Mouse (Mus musculus) erythroid progenitor cell, adult 5-6 weeks (primary cell): ENCODE data around the gene Ccdc171. TPM values are rescaled to one million over a fixed set of nuclear protein-coding genes. Genes with fewer than 3 reads are reported as not detected.
"Not testable (repeated sequence)": the region's sequence is repeated elsewhere in the genome, so short reads cannot be mapped to it uniquely, and the experiment has no call there.

Experiments used
- ATAC-seq: replicated peaks from 2 replicates; pipeline ENCODE4 v1.8.0; 2016; ENCODE audit warnings: moderate number of reproducible peaks, mild to moderate bottlenecking, moderate TSS enrichment, inconsistent platforms; ENCODE audit not compliant: poor library complexity, low FRiP score, severe bottlenecking
- total RNA-seq, 2 experiments: library from RNA; stranded (forward) in 1 of 2; stranded (reverse) in 1 of 2; fragments of 150-400 nt in 1 of 2; fragments of 186-747, 209-891 nt in 1 of 2; gene quantifications; 2 replicates each; pipeline versions ENCODE4 v1.2.3 to v1.2.4; 2015 to 2017; ENCODE audit warnings: low replicate concordance in 2 of 2

Gene Ccdc171
- total RNA-seq, 2 experiments from 2014 or later = 8.0 to 12.6 TPM

GRCm38 (mm10) chr4:83623021-83623711, 97.8 kb downstream of the Ccdc171 start:
- ATAC-seq = peak; percentile 75

- ATAC-seq = no peak
Observed at GRCm38 (mm10) chr4:83623732-83624131, 98.4 kb downstream of the Ccdc171 start.

- no peak for ATAC-seq
Observed at GRCm38 (mm10) chr4:83651453-83651852, 126.1 kb downstream of the Ccdc171 start.

GRCm38 (mm10) chr4:83655396-83655795, 130.1 kb downstream of the Ccdc171 start:
- no peak for ATAC-seq

- no peak for ATAC-seq
Observed at GRCm38 (mm10) chr4:83656571-83656970, 131.2 kb downstream of the Ccdc171 start.

GRCm38 (mm10) chr4:83657021-83657420, 131.7 kb downstream of the Ccdc171 start:
- ATAC-seq = no peak

GRCm38 (mm10) chr4:83658415-83658814, 133.1 kb downstream of the Ccdc171 start:
- ATAC-seq = no peak

- ATAC-seq = no peak
Observed at GRCm38 (mm10) chr4:83659411-83659810, 134.1 kb downstream of the Ccdc171 start.

GRCm38 (mm10) chr4:83661519-83662271, 136.3 kb downstream of the Ccdc171 start:
- ATAC-seq = no peak

GRCm38 (mm10) chr4:83662301-83662700, 137.0 kb downstream of the Ccdc171 start:
- ATAC-seq = no peak

GRCm38 (mm10) chr4:83669552-83669951, 144.2 kb downstream of the Ccdc171 start:
- no peak for ATAC-seq

GRCm38 (mm10) chr4:83675308-83675707, 150.0 kb downstream of the Ccdc171 start:
- ATAC-seq = not testable (repeated sequence)

GRCm38 (mm10) chr4:83676444-83676843, 151.1 kb downstream of the Ccdc171 start:
- ATAC-seq = no peak

GRCm38 (mm10) chr4:83681081-83681480, 155.7 kb downstream of the Ccdc171 start:
- no peak for ATAC-seq

- ATAC-seq = no peak
Observed at GRCm38 (mm10) chr4:83682866-83683265, 157.5 kb downstream of the Ccdc171 start.

- ATAC-seq = no peak
Observed at GRCm38 (mm10) chr4:83700190-83700589, 174.8 kb downstream of the Ccdc171 start.

- ATAC-seq = no peak
Observed at GRCm38 (mm10) chr4:83716996-83717395, 191.7 kb downstream of the Ccdc171 start.

- no peak for ATAC-seq
Observed at GRCm38 (mm10) chr4:83719816-83720215, 194.5 kb downstream of the Ccdc171 start.

- no peak for ATAC-seq
Observed at GRCm38 (mm10) chr4:83725136-83725535, 199.8 kb downstream of the Ccdc171 start.

GRCm38 (mm10) chr4:83739137-83739890, 214.0 kb downstream of the Ccdc171 start:
- 0 out of 2 replicates have a peak, but pooled peaks have one; percentile 42 for ATAC-seq
